Mouse (Mus musculus): ENCODE data around the gene Gm49405.
A peak's percentile ranks its signal among the peaks of the same experiment; 100 is the strongest.

GRCm38 (mm10) chr19:4051741-4052515 lies 51.5 kb downstream of the Gm49405 start:
- TF ChIP-seq EP300 (optimal IDR thresholded peaks at IDR 0.05) (no peak), CTCF (IDR thresholded peaks at IDR 0.05; ENCODE audit: low read depth) (peak; percentile 89)
